Mouse (Mus musculus) hematopoietic stem cell, adult 5-6 weeks (primary cell): ENCODE measurements around the gene Gm20715. TPM values are rescaled to one million over a fixed set of nuclear protein-coding genes. Genes with fewer than 3 reads are reported as not detected.

Source experiments
- total RNA-seq: library from RNA; stranded (forward); fragments of 172-1452, 232-1000 nt; gene quantifications from 2 replicates; pipeline ENCODE4 v1.2.3, GENCODE M21; 2017

The Gm20715 gene
- total RNA-seq, 1 experiment from 2014 or later = not detected

Other genes starting within 250 kb of the Gm20715 start
- 12.8 and 12.9 TPM in 2 replicates for gene Zfp444, start 238.1 kb upstream of the Gm20715 start, total RNA-seq
- not detected in 2 replicates for gene Galp, start 213.2 kb upstream of the Gm20715 start, total RNA-seq
- not detected in 2 replicates for gene Zscan5b, start 188.0 kb upstream of the Gm20715 start, total RNA-seq
- not detected in 2 replicates for gene Epp13, start 157.6 kb upstream of the Gm20715 start, total RNA-seq
- 6.8 and 15.9 TPM in 2 replicates for gene Zfp667, start 123.7 kb upstream of the Gm20715 start, total RNA-seq
- gene Zfp583, start 79.0 kb upstream of the Gm20715 start, total RNA-seq = 4.4 and 5.0 TPM in 2 replicates
- 1.8 TPM in 2 replicates for gene Gm3854, start 66.5 kb upstream of the Gm20715 start, total RNA-seq
- gene Zfp78, start 47.0 kb upstream of the Gm20715 start, total RNA-seq = 6.7 and 11.2 TPM in 2 replicates
- gene Zfp28, start 27.0 kb upstream of the Gm20715 start, total RNA-seq = 7.3 and 7.4 TPM in 2 replicates
- not detected in 2 replicates for gene Smim17, start 11.6 kb upstream of the Gm20715 start, total RNA-seq
- not detected in 2 replicates for gene Olfr1344, start 28.4 kb downstream of the Gm20715 start, total RNA-seq
- gene Olfr1336, start 45.9 kb downstream of the Gm20715 start, total RNA-seq = not detected in 2 replicates
- not detected in 2 replicates for gene Olfr1346, start 56.8 kb downstream of the Gm20715 start, total RNA-seq
- gene Olfr5, start 76.7 kb downstream of the Gm20715 start, total RNA-seq = not detected in 2 replicates
- not detected in 2 replicates for gene Olfr1347, start 89.5 kb downstream of the Gm20715 start, total RNA-seq
- gene Olfr1348, start 98.5 kb downstream of the Gm20715 start, total RNA-seq = not detected in 2 replicates
- gene Olfr1349, start 112.7 kb downstream of the Gm20715 start, total RNA-seq = not detected in 2 replicates
- not detected in 2 replicates for gene Olfr1350, start 154.6 kb downstream of the Gm20715 start, total RNA-seq